Mouse (Mus musculus) kidney, postnatal 4 days (tissue): Measurements from ENCODE around the gene Scgb1a1.

Source experiments
- DNase-seq, 2 experiments: peaks; one replicate each; pipeline ENCODE4 v3.0.0; 2021; ENCODE audit warnings: mixed read lengths in 2 of 2

The Scgb1a1 gene

DNA sequence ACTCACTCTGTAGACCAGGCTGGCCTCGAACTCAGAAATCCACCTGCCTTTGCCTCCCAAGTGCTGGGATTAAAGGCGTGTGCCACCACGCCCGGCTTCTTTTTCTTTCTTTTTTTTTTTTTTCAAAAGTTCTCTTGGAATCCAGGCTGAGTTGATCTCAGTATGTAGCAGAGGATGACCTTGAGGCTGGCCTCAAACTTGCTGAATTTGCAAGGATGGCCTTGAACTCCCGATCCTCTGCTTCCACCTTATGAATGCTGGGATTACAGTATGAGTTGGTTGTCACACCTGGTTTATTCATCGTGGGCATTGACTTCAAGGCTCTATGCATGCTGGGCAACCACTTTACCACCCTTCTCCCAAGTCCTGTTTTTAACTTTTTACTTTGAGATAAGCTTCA is 47.1 kb downstream of the Scgb1a1 start:
- no peak for DNase-seq

DNA sequence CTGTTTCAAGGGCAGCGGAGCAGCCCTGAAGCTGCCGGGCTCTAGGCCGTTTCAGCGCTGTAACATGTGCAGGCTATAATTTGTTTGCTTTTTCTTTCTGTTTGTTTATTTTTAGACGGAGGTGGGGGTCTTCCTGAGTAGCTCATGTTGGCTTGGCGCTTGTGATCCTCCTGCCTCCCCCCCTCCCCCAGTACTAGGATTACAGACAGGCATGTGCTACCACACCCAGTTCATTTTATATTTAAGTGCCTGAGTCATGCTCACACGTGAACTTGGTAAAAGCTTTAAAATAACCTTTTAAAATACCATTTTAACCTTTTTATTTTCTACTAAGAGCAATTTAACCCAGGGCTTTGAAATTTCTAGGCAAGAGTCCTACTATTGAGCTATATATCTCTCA is 47.8 kb downstream of the Scgb1a1 start:
- DNase-seq, result no peak

DNA sequence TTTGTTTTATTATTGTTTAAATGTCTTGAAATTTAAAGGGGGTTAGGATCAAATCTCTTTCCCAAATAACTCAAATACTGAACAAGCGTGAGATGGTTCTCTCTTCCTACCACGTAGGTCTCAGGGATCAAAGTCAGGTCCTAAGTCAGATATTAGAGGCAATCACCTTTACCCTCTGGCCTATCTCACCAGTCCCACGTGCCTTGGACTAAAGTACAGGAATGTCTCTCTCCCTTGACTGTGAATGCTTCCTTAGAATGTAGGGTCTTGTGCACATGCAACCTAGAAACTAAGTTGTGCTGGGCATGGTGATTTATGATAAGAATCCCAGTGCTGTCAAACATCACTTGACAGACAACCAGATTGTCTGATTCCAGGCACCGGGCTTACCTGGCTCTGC is 48.5 kb downstream of the Scgb1a1 start:
- no peak for DNase-seq

DNA sequence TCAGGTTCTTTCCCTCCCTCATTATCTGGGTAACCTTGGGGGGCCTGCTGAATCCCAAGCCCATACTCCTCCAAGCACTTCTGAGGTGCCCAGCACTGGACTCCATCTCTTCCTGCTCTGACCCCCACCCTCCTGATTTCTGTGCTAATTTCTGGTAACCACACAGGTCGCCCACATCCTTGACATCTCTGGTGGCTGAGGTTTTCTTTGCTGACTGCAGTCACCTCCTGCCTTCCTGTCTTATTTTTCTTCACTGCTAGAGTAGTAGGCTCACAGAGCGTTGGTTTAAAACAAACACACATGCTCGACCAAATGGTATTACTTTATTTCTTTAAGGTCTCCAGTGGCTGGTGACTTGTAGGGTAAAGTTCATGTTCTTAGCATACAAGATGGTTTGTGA is 49.6 kb downstream of the Scgb1a1 start:
- DNase-seq, result no peak

DNA sequence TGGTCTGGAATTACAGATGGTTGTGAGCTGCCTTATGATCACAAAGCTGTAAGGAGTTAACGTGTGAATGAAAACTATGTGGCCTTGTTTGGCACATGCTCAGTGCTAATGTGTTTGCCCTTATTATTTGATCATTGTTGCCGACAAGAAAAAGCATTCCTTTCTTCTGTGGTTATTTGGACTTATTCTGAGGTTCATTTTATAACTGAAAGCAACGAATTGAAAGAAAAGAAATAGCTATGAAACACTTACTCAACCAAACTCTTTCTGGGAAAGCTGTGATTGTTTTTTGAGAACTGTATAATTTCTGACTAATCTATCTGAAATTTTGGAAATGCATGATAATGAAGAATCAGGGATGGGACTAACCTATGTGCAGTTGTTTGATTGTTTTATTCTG is 52.7 kb downstream of the Scgb1a1 start:
- no peak for DNase-seq

DNA sequence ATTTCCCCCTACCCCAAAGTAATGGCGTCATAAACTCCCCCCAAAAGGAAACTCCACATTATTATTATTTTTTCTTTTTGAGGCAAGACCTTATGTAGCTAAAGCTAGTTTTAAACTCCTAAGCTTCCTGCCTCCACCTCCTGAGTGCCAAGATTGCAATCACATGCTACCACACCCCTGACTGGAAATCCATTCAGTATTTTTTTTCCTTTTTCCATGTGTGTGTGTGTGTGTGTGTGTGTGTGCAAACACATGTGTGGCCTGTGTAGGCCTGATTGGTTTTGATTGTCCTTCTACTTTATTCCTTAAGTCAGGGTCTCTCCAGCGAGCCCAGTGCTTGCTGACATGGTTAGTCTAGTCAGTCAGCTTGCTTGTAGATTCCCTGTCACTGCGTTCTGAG is 53.3 kb downstream of the Scgb1a1 start:
- no peak for DNase-seq
